Mouse (Mus musculus) cerebellum, adult 2 months (tissue): ENCODE data around the gene Dst. TPM values are rescaled to one million over a fixed set of nuclear protein-coding genes. Genes with fewer than 3 reads are reported as not detected.
A peak's percentile ranks its signal among the peaks of the same experiment; 100 is the strongest.

Source experiments
- DNase-seq, 2 experiments: peaks; one replicate each; pipeline ENCODE4 v3.0.0; 2021
- H3K27ac ChIP-seq: fragments of 200-500 bp; 2 replicates; pipeline ENCODE4 v1.5.1; 2012; ENCODE audit warnings: low read length, control low read depth, inconsistent platforms; ENCODE audit not compliant: insufficient read depth
- H3K27me3 ChIP-seq: fragments of 200-500 bp; 2 replicates; pipeline ENCODE4 v1.6.1; 2012; ENCODE audit warnings: inconsistent platforms, mild to moderate bottlenecking, low read length, moderate library complexity; ENCODE audit not compliant: control insufficient read depth, insufficient read depth
- H3K4me1 ChIP-seq: fragments of 200-500 bp; 2 replicates; pipeline ENCODE4 v1.6.1; 2011; ENCODE audit warnings: low read length; ENCODE audit not compliant: control insufficient read depth, insufficient read depth
- H3K4me3 ChIP-seq: fragments of 200-500 bp; replicated peaks from 2 replicates; pipeline ENCODE3; 2011; ENCODE audit warnings: mild to moderate bottlenecking, low read depth, low read length, control low read depth; ENCODE audit not compliant: insufficient read depth
- CTCF ChIP-seq: fragments of 200-500 bp; IDR thresholded peaks from 2 replicates; pipeline ENCODE4 v1.5.1; 2011; ENCODE audit warnings: low read depth, mild to moderate bottlenecking, control low read depth, low read length, moderate library complexity, borderline replicate concordance; ENCODE audit not compliant: insufficient read depth
- POLR2A ChIP-seq: fragments of 200-500 bp; IDR thresholded peaks from 2 replicates; pipeline ENCODE4 v1.6.1; 2011; ENCODE audit warnings: low read length, control low read depth, borderline replicate concordance; ENCODE audit not compliant: insufficient read depth
- WGBS: fragments of 180-500 bp; shearing (Covaris S2); methylation state at CpG from one replicate; pipeline ENCODE4 v1.1.7; 2018; 5-methylcytosine and 5-hydroxymethylcytosine counted together
- polyA plus RNA-seq: library from polyadenylated mRNA; depleted of rRNA; stranded (reverse); fragments of >200 nt; gene quantifications from 2 replicates; pipeline ENCODE4 v1.2.3, GENCODE M21; 2012

The Dst gene
- polyA plus RNA-seq, 1 experiment = 148 TPM

DNA sequence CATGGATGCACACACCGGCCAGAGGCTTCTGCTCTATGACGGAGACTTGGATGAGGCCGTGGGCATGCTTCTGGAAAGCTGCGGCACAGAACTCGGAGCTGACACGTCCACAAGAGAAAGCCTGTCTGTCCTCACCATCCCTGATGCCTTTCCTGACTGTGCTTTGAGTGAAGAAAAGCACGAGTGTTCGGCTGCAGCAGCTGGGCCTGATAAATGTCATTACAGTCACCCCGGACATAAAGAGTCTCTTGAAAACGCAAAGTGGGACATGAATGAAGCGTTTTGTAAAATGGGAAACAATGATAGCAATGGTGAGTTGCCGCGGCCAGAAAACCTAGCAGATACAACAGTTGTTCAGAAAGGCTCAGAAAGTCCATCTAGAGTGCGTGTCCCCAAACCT is 281.3 kb downstream of the Dst start:
- Histone ChIP-seq H3K4me1 (peaks cover 3% of the 10 kb centered on the region; the same call in 1 of the 2 replicates), H3K4me3 (no peak overlapping the region), H3K27me3 (no peaks in the 10 kb centered on the region), H3K27ac (no peak overlapping the region; the same call in 1 of the 2 replicates)
- DNase-seq = no peak
- WGBS = 87% methylated on average over 14 of the region's 14 CpGs
- TF ChIP-seq POLR2A = no peak
- no peak for TF ChIP-seq CTCF

DNA sequence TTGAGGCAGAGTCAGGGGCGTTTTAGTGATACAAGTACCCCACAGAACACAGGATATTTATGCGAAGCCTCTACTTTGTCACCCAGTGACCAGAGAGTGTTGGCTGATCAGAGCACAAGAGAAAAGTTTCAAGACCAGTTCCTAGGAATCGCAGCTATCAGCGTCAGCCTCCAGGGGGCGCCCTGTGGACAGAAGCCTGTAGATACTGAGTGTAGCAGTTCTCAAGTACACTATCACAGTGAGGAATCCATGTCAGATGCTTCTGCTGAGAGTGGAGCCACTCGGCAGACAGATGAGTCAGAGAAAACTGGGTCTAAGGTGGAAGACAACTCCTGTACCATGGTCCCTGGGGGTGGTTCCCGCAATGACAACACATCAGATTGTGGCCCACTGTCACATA is 281.9 kb downstream of the Dst start:
- Histone ChIP-seq H3K27me3 (no peaks in the 10 kb centered on the region), H3K27ac (no peak overlapping the region; the same call in 1 of the 2 replicates), H3K4me3 (no peak overlapping the region), H3K4me1 (no peaks in the 10 kb centered on the region)
- WGBS = 61% methylated on average over 7 of the region's 7 CpGs
- DNase-seq = peak; percentile 45 to 59
- no peak for TF ChIP-seq POLR2A
- peak; percentile 56; the same call in 1 of the 2 replicates for TF ChIP-seq CTCF

DNA sequence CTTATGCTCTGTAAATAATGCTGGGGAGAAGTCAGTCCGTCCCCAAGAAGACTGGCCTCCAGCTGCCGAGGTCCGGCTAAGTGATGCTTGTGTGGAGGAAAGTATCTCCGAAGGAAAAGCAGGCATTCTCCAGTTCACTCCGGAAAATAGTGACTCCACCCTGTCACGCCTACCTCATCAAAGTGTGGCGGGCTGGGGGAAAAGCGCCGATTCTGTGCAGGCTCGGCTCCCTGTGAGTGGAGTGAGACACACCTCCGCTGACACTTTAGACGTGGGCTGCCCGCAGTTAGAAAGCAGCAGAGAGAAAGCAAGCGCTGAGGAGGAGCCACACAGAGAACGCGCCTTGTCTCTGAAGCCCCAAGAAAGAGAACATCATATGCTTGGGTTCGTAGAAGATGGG is 284.1 kb downstream of the Dst start:
- WGBS = 91% methylated on average over 17 of the region's 17 CpGs
- no peak overlapping the region for H3K27ac ChIP-seq
- H3K4me3 ChIP-seq = no peak overlapping the region
- H3K27me3 ChIP-seq = no peaks in the 10 kb centered on the region
- TF ChIP-seq POLR2A (no peak), CTCF (no peak)
- H3K4me1 ChIP-seq = no peaks in the 10 kb centered on the region
- DNase-seq = no peak

DNA sequence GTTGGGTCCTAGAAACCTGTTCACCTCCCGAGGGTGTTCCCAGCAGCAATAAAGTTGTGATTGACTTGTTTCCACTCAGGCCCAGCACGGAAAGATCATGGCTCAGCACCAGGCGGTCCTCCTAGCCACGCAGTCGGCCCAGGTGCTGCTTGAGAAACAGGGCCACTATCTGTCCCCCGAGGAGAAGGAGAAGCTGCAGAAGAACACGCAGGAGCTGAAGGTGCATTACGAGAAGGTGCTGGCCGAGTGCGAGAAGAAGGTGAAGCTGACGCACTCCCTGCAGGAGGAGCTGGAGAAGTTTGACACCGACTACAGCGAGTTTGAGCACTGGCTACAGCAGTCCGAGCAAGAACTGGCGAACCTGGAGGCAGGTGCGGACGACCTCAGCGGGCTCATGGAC is 292.8 kb downstream of the Dst start:
- H3K4me3 ChIP-seq = no peak overlapping the region
- WGBS = 88% methylated on average over 18 of the region's 18 CpGs
- H3K4me1 ChIP-seq = no peaks in the 10 kb centered on the region
- no peaks in the 10 kb centered on the region for H3K27me3 ChIP-seq
- H3K27ac ChIP-seq = no peak overlapping the region
- DNase-seq = no peak
- TF ChIP-seq POLR2A = no peak
- TF ChIP-seq CTCF = no peak

DNA sequence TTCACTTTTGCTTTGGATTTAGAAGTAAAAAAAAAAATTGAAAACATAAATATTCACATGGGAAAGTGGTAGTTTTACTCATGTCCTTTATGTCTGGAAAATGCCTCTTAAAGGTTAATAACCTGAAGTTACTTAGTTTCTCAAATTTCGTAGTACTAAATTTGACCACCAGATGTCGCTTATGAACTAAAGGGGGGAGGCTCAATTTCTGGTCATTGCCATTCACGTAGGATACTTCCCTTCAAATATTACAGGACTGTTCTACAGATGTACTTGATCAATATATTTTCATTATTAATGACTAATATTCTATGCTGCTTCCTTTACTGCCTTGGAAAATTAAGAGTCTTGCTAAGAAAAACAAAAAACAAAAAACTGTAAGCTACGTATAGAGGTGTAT is 293.5 kb downstream of the Dst start:
- no peaks in the 10 kb centered on the region for H3K27me3 ChIP-seq
- TF ChIP-seq CTCF (0 out of 2 replicates have a peak, but pooled peaks have one; percentile 2), POLR2A (no peak)
- H3K4me1 ChIP-seq = peaks cover 3% of the 10 kb centered on the region; the same call in 1 of the 2 replicates
- DNase-seq = no peak
- H3K4me3 ChIP-seq = no peak overlapping the region
- 28% methylated on average over 4 of the region's 4 CpGs for WGBS
- H3K27ac ChIP-seq = no peak overlapping the region

DNA sequence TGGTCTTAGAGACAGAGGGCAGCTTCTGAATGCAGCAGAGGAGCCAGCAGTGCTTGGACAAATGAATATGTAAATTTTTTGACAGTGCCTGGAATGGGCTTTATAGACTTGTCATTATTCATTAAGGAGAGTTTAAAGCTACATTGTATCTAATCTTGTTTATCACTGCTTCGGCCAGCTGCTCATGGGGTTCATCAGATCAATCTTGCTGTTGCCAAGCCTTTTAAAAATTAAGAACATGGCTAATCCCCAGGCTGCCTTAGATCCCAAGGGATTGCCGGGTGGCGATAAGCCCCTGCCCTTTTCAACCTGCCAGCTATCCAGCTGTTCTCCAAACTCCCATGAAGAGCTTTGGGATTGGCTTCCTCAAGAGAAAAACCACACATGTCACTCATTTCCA is 303.7 kb downstream of the Dst start:
- no peak for DNase-seq
- no peaks in the 10 kb centered on the region for H3K27me3 ChIP-seq
- 35% methylated on average over 3 of the region's 3 CpGs for WGBS
- H3K4me3 ChIP-seq = no peak overlapping the region
- no peaks in the 10 kb centered on the region; the same call in 1 of the 2 replicates for H3K4me1 ChIP-seq
- H3K27ac ChIP-seq = no peak overlapping the region
- TF ChIP-seq CTCF (no peak), POLR2A (no peak)

DNA sequence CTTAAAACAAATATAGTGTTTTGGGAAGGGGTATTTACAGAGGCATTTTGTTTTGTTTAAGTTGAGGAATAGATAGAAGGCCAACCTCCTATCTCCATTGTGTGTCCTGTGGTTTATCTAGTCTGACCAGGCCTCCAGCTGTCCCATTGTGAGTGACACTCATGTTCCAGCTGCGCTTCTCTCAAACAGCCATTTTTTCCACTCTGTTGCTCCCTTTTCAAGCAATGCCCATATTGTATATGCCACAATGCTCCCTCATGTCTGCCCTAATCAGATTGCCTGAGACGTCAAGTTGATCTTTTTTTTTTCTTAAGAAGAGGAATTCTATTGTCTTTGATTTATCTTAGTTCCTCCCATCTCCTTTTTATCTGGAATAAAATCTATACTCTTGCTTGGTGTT is 308.4 kb downstream of the Dst start:
- no peak overlapping the region for H3K27ac ChIP-seq
- WGBS = 55% methylated on average over 2 of the region's 2 CpGs
- no peak overlapping the region for H3K4me3 ChIP-seq
- H3K4me1 ChIP-seq = no peaks in the 10 kb centered on the region
- TF ChIP-seq CTCF = no peak
- H3K27me3 ChIP-seq = no peaks in the 10 kb centered on the region
- no peak for DNase-seq

DNA sequence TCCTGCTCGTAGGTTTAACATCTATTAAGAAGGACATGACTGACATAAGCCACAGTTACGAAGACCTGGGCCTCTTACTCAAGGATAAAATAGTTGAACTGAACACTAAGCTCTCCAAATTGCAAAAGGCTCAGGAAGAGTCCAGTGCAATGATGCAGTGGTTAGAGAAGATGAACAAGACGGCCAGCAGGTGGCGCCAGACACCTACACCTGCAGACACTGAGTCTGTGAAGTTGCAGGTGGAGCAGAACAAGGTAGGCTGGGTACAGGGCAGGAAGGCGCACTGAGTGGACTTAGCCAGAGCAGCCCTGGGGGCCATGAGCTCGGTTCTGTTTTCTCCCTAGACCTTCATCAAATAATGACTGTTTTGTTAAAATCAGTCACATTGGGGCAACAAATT is 310.3 kb downstream of the Dst start:
- 21% methylated on average over 6 of the region's 6 CpGs for WGBS
- no peak overlapping the region for H3K4me3 ChIP-seq
- TF ChIP-seq POLR2A = no peak
- peak; percentile 98 for TF ChIP-seq CTCF
- H3K4me1 ChIP-seq = no peaks in the 10 kb centered on the region
- DNase-seq = peak; percentile 77 to 81
- H3K27ac ChIP-seq = no peak overlapping the region
- no peaks in the 10 kb centered on the region for H3K27me3 ChIP-seq
